Mouse (Mus musculus) liver, embryonic 12.5 days (tissue): Measurements from ENCODE around the gene Tbc1d1. TPM values are rescaled to one million over a fixed set of nuclear protein-coding genes. Genes with fewer than 3 reads are reported as not detected.
A peak's percentile ranks its signal among the peaks of the same experiment; 100 is the strongest.
"Not testable (repeated sequence)": the region's sequence is repeated elsewhere in the genome, so short reads cannot be mapped to it uniquely, and the experiment has no call there.

Experiments used
- ATAC-seq: fragments of 200-750 bp; cut with Nextera tagmentation; 2 replicates; pipeline ENCODE4 v1.8.0; 2017; ENCODE audit warnings: moderate number of reproducible peaks, mild to moderate bottlenecking, moderate library complexity
- H3K27ac ChIP-seq: fragments of 300-500 bp; sonication (generic); 2 replicates; pipeline ENCODE4 v1.5.1; 2016; ENCODE audit warnings: mild to moderate bottlenecking
- H3K27me3 ChIP-seq: fragments of 300-500 bp; sonication (generic); replicated peaks from 2 replicates; pipeline ENCODE4 v1.6.1; 2016; ENCODE audit warnings: mild to moderate bottlenecking, moderate library complexity
- H3K36me3 ChIP-seq: fragments of 300-500 bp; sonication (generic); 2 replicates; pipeline ENCODE4 v1.6.1; 2016; ENCODE audit warnings: mild to moderate bottlenecking, moderate library complexity
- H3K4me1 ChIP-seq: fragments of 300-500 bp; sonication (generic); 2 replicates; pipeline ENCODE4 v1.6.1; 2016
- H3K4me2 ChIP-seq: fragments of 300-500 bp; sonication (generic); 2 replicates; pipeline ENCODE4 v1.6.1; 2016; ENCODE audit warnings: mild to moderate bottlenecking, moderate library complexity
- H3K4me3 ChIP-seq: fragments of 300-500 bp; sonication (generic); 2 replicates; pipeline ENCODE4 v1.5.1; 2016; ENCODE audit warnings: mild to moderate bottlenecking, moderate library complexity
- H3K9ac ChIP-seq: fragments of 300-500 bp; sonication (generic); 2 replicates; pipeline ENCODE4 v1.6.1; 2016; ENCODE audit warnings: mild to moderate bottlenecking, moderate library complexity
- H3K9me3 ChIP-seq: fragments of 300-500 bp; sonication (generic); replicated peaks from 2 replicates; pipeline ENCODE4 v1.6.1; 2016; ENCODE audit warnings: mild to moderate bottlenecking, moderate library complexity
- WGBS: fragments of 180-500 bp; shearing (Covaris S2); methylation state at CpG from one replicate; pipeline ENCODE4 v1.1.7; 2016; ENCODE audit not compliant: insufficient replicate concordance; 5-methylcytosine and 5-hydroxymethylcytosine counted together
- polyA plus RNA-seq: library from polyadenylated mRNA; unstranded; fragments of >200 nt; fragmentation: Nextera tagmentation; extraction: Ambion mirVana; gene quantifications from 2 replicates; pipeline ENCODE4 v1.2.1, GENCODE M21; 2016

The Tbc1d1 gene
- polyA plus RNA-seq, 1 experiment from 2014 or later = 13.8 TPM

- H3K36me3 ChIP-seq = peaks cover 43% of the 10 kb centered on the region
- no peak overlapping the region for H3K4me2 ChIP-seq
- H3K9ac ChIP-seq = no peak overlapping the region
- ATAC-seq = no peak
- 83% methylated on average over 8 of the region's 8 CpGs for WGBS
- H3K27ac ChIP-seq = no peak overlapping the region
- H3K9me3 ChIP-seq = no peaks in the 10 kb centered on the region
- no peak overlapping the region for H3K4me3 ChIP-seq
- H3K27me3 ChIP-seq = no peaks in the 10 kb centered on the region
- peaks cover 6% of the 10 kb centered on the region for H3K4me1 ChIP-seq
These were observed 192.7 kb downstream of the Tbc1d1 start for GRCm38 (mm10) chr5:64348780-64349179.

- no peaks in the 10 kb centered on the region for H3K9me3 ChIP-seq
- WGBS = 78% methylated on average over 6 of the region's 6 CpGs
- peaks cover 20% of the 10 kb centered on the region for H3K36me3 ChIP-seq
- no peak overlapping the region for H3K4me2 ChIP-seq
- no peak overlapping the region for H3K4me3 ChIP-seq
- no peak overlapping the region for H3K27ac ChIP-seq
- no peak for ATAC-seq
- no peaks in the 10 kb centered on the region for H3K4me1 ChIP-seq
- no peak overlapping the region for H3K9ac ChIP-seq
- H3K27me3 ChIP-seq = no peaks in the 10 kb centered on the region
These were observed 195.9 kb downstream of the Tbc1d1 start for GRCm38 (mm10) chr5:64351968-64352367.

GRCm38 (mm10) chr5:64358639-64359584 lies 202.8 kb downstream of the Tbc1d1 start:
- no peak overlapping the region for H3K9ac ChIP-seq
- no peaks in the 10 kb centered on the region for H3K9me3 ChIP-seq
- H3K4me2 ChIP-seq = no peak overlapping the region
- WGBS = 78% methylated on average over 18 of the region's 18 CpGs
- ATAC-seq = no peak
- no peaks in the 10 kb centered on the region for H3K36me3 ChIP-seq
- no peak overlapping the region for H3K27ac ChIP-seq
- no peaks in the 10 kb centered on the region for H3K27me3 ChIP-seq
- peaks cover 20% of the 10 kb centered on the region; the same call in 1 of the 2 replicates for H3K4me1 ChIP-seq
- H3K4me3 ChIP-seq = no peak overlapping the region

- no peak overlapping the region for H3K4me3 ChIP-seq
- H3K27me3 ChIP-seq = no peaks in the 10 kb centered on the region
- 44% methylated on average over 8 of the region's 8 CpGs for WGBS
- H3K4me1 ChIP-seq = peaks cover 34% of the 10 kb centered on the region
- H3K27ac ChIP-seq = no peak overlapping the region
- H3K9me3 ChIP-seq = no peaks in the 10 kb centered on the region
- no peak overlapping the region for H3K9ac ChIP-seq
- no peaks in the 10 kb centered on the region for H3K36me3 ChIP-seq
- H3K4me2 ChIP-seq = no peak overlapping the region
- ATAC-seq = peak; percentile 72
These were observed 204.2 kb downstream of the Tbc1d1 start for GRCm38 (mm10) chr5:64360147-64360875.

GRCm38 (mm10) chr5:64360876-64361268 lies 204.8 kb downstream of the Tbc1d1 start:
- H3K4me2 ChIP-seq, H3K27ac ChIP-seq, H3K27me3 ChIP-seq, H3K9ac ChIP-seq, ATAC-seq, H3K36me3 ChIP-seq, H3K4me3 ChIP-seq, H3K9me3 ChIP-seq: not testable (repeated sequence)
- H3K4me1 ChIP-seq = peaks cover 34% of the 10 kb centered on the region

GRCm38 (mm10) chr5:64363859-64364406 lies 207.8 kb downstream of the Tbc1d1 start:
- H3K9ac ChIP-seq = no peak overlapping the region
- no peak overlapping the region for H3K4me3 ChIP-seq
- no peak for ATAC-seq
- H3K27me3 ChIP-seq = no peaks in the 10 kb centered on the region
- H3K9me3 ChIP-seq = no peaks in the 10 kb centered on the region
- peaks cover 34% of the 10 kb centered on the region for H3K4me1 ChIP-seq
- no peak overlapping the region for H3K27ac ChIP-seq
- WGBS = 68% methylated on average over 5 of the region's 5 CpGs
- no peaks in the 10 kb centered on the region for H3K36me3 ChIP-seq
- peak overlapping the region; percentile 29 for H3K4me2 ChIP-seq

- WGBS = 44% methylated on average over 7 of the region's 7 CpGs
- Histone ChIP-seq H3K27ac (no peak overlapping the region), H3K4me2 (peak overlapping the region; percentile 29), H3K36me3 (no peaks in the 10 kb centered on the region), H3K4me1 (peaks cover 30% of the 10 kb centered on the region), H3K9ac (no peak overlapping the region), H3K27me3 (no peaks in the 10 kb centered on the region), H3K4me3 (no peak overlapping the region), H3K9me3 (no peaks in the 10 kb centered on the region)
- ATAC-seq = peak; percentile 73
These were observed 208.5 kb downstream of the Tbc1d1 start for GRCm38 (mm10) chr5:64364432-64365125.

- H3K9ac ChIP-seq = no peak overlapping the region
- H3K4me3 ChIP-seq = no peak overlapping the region
- WGBS = 72% methylated on average over 11 of the region's 11 CpGs
- no peaks in the 10 kb centered on the region for H3K36me3 ChIP-seq
- H3K27me3 ChIP-seq = no peaks in the 10 kb centered on the region
- H3K4me2 ChIP-seq = peak overlapping the region; percentile 29; the same call in 1 of the 2 replicates
- no peak overlapping the region for H3K27ac ChIP-seq
- no peaks in the 10 kb centered on the region for H3K9me3 ChIP-seq
- peaks cover 25% of the 10 kb centered on the region for H3K4me1 ChIP-seq
- no peak for ATAC-seq
These were observed 209.3 kb downstream of the Tbc1d1 start for GRCm38 (mm10) chr5:64365187-64366066.

- H3K4me1 ChIP-seq = peaks cover 22% of the 10 kb centered on the region
- no peak overlapping the region for H3K4me3 ChIP-seq
- H3K27me3 ChIP-seq = no peaks in the 10 kb centered on the region
- ATAC-seq = no peak
- H3K36me3 ChIP-seq = no peaks in the 10 kb centered on the region
- no peak overlapping the region for H3K27ac ChIP-seq
- H3K9me3 ChIP-seq = no peaks in the 10 kb centered on the region
- WGBS = 77% methylated on average over 9 of the region's 9 CpGs
- no peak overlapping the region for H3K4me2 ChIP-seq
- no peak overlapping the region for H3K9ac ChIP-seq
These were observed 210.0 kb downstream of the Tbc1d1 start for GRCm38 (mm10) chr5:64366113-64366512.

GRCm38 (mm10) chr5:64367426-64367825 lies 211.3 kb downstream of the Tbc1d1 start:
- WGBS = 68% methylated on average over 8 of the region's 8 CpGs
- Histone ChIP-seq H3K4me2 (no peak overlapping the region), H3K27ac (no peak overlapping the region), H3K9ac (no peak overlapping the region), H3K27me3 (no peaks in the 10 kb centered on the region), H3K9me3 (no peaks in the 10 kb centered on the region), H3K4me1 (peaks cover 27% of the 10 kb centered on the region), H3K4me3 (no peak overlapping the region), H3K36me3 (no peaks in the 10 kb centered on the region)
- ATAC-seq = no peak

- no peak for ATAC-seq
- Histone ChIP-seq H3K4me1 (peaks cover 15% of the 10 kb centered on the region), H3K27me3 (no peaks in the 10 kb centered on the region), H3K27ac (no peak overlapping the region), H3K4me2 (no peak overlapping the region), H3K36me3 (no peaks in the 10 kb centered on the region), H3K9ac (no peak overlapping the region), H3K4me3 (no peak overlapping the region), H3K9me3 (no peaks in the 10 kb centered on the region)
These were observed 215.3 kb downstream of the Tbc1d1 start for GRCm38 (mm10) chr5:64371331-64371831.
